In genomic region chr6:33913486-33913885, GRCm38 (mm10) we compare ENCODE assay signal across 17 mouse cellular contexts.
DNase-seq lines count a peak whose midpoint lies in the region; ATAC-seq lines count a peak whose summit lies in the region.
"Had no signal": no experiment of that assay in that cellular context is flagged by ENCODE, and none has a peak within 500 bp of the region (broad histone marks: within the 10 kb centered on the region; RNA-seq: fewer than 3 reads in every experiment).

No protein-coding gene starts in this region.

- no peak overlapping the region for H3K9ac ChIP-seq in heart, embryonic 16.5 days (ENCODE audit: low read length)
- H3K9ac ChIP-seq in heart, embryonic 12.5 days = no peak overlapping the region
- H3K9ac ChIP-seq in hindbrain, embryonic 16.5 days (ENCODE audit: low read depth, low read length) = 0 out of 2 replicates have a peak overlapping the region, but pooled peaks have one; percentile 19
- H3K9ac ChIP-seq: embryonic facial prominence, embryonic 13.5 days had no signal

- H3K4me3 ChIP-seq in heart, embryonic 16.5 days (ENCODE audit: low read length) = no peak overlapping the region
- H3K4me3 ChIP-seq in heart, embryonic 12.5 days = no peak overlapping the region
- no peak overlapping the region for H3K4me3 ChIP-seq in hindbrain, embryonic 16.5 days (ENCODE audit: low read length)
- H3K4me3 ChIP-seq: embryonic facial prominence, embryonic 13.5 days had no signal

- 65% methylated on average over 8 of the region's 8 CpGs for WGBS in heart, embryonic 16.5 days
- WGBS in heart, embryonic 12.5 days = 71% methylated on average over 8 of the region's 8 CpGs
- WGBS in hindbrain, embryonic 16.5 days = 32% methylated on average over 8 of the region's 8 CpGs

- peak overlapping the region; percentile 10; the same call in 1 of the 2 replicates for H3K4me2 ChIP-seq in heart, embryonic 16.5 days (ENCODE audit: low read depth, low read length)
- H3K4me2 ChIP-seq in heart, embryonic 12.5 days = no peak overlapping the region
- H3K4me2 ChIP-seq in hindbrain, embryonic 16.5 days (ENCODE audit: low read length) = no peak overlapping the region
- H3K4me2 ChIP-seq: embryonic facial prominence, embryonic 13.5 days had no signal

- H3K27me3 ChIP-seq in heart, embryonic 16.5 days (ENCODE audit: control insufficient read depth, insufficient read depth, low read length) = no peaks in the 10 kb centered on the region
- no peaks in the 10 kb centered on the region for H3K27me3 ChIP-seq in heart, embryonic 12.5 days (replicated peaks)
- H3K27me3 ChIP-seq in hindbrain, embryonic 16.5 days (replicated peaks; ENCODE audit: control insufficient read depth, insufficient read depth, low read length) = no peaks in the 10 kb centered on the region
- H3K27me3 ChIP-seq: embryonic facial prominence, embryonic 13.5 days had no signal

- H3K4me1 ChIP-seq in heart, embryonic 16.5 days (ENCODE audit: control insufficient read depth, insufficient read depth, low read length) = peaks cover 10% of the 10 kb centered on the region
- peaks cover 17% of the 10 kb centered on the region for H3K4me1 ChIP-seq in heart, embryonic 12.5 days (replicated peaks)
- no peaks in the 10 kb centered on the region for H3K4me1 ChIP-seq in hindbrain, embryonic 16.5 days (ENCODE audit: control insufficient read depth, insufficient read depth, low read depth, low read length)
- H3K4me1 ChIP-seq: embryonic facial prominence, embryonic 13.5 days had no signal

- peak overlapping the region; percentile 57; the same call in 1 of the 2 replicates for H3K27ac ChIP-seq in heart, embryonic 16.5 days (ENCODE audit: low read length)
- no peak overlapping the region; the same call in 1 of the 2 replicates for H3K27ac ChIP-seq in heart, embryonic 12.5 days (ENCODE audit: poor library complexity, severe bottlenecking)
- H3K27ac ChIP-seq in hindbrain, embryonic 16.5 days (ENCODE audit: low read depth, low read length) = no peak overlapping the region
- H3K27ac ChIP-seq: embryonic facial prominence, embryonic 13.5 days had no signal

- peaks cover 5% of the 10 kb centered on the region; the same call in 1 of the 2 replicates for H3K9me3 ChIP-seq in heart, embryonic 16.5 days (replicated peaks; ENCODE audit: control insufficient read depth, low read length)
- H3K9me3 ChIP-seq in heart, embryonic 12.5 days (replicated peaks) = no peaks in the 10 kb centered on the region
- no peaks in the 10 kb centered on the region for H3K9me3 ChIP-seq in hindbrain, embryonic 16.5 days (ENCODE audit: control insufficient read depth, low read length)
- H3K9me3 ChIP-seq: embryonic facial prominence, embryonic 13.5 days had no signal

- no peak for ATAC-seq in heart, embryonic 16.5 days (replicated peaks; ENCODE audit: extremely low read depth, insufficient read depth, low FRiP score)
- ATAC-seq in heart, embryonic 12.5 days (ENCODE audit: insufficient number of reproducible peaks, low FRiP score) = no peak
- ATAC-seq in hindbrain, embryonic 16.5 days = no peak
- ATAC-seq: intestine, postnatal 0 days had no signal

- no peaks in the 10 kb centered on the region for H3K36me3 ChIP-seq in heart, embryonic 16.5 days (ENCODE audit: control insufficient read depth, insufficient read depth)
- H3K36me3 ChIP-seq in heart, embryonic 12.5 days = no peaks in the 10 kb centered on the region
- no peaks in the 10 kb centered on the region for H3K36me3 ChIP-seq in hindbrain, embryonic 16.5 days (ENCODE audit: control insufficient read depth, insufficient read depth, low read length)
- H3K36me3 ChIP-seq: embryonic facial prominence, embryonic 13.5 days had no signal

- peak; percentile 12 for DNase-seq in retina, postnatal 1 day
- DNase-seq in retina, embryonic 14.5 days (ENCODE audit: low spot score) = no peak
- DNase-seq in thymus, postnatal 0 days (ENCODE audit: low spot score) = no peak
- no peak for DNase-seq in frontal cortex, adult 2 months (ENCODE audit: extremely low spot score in 1 of 2, low spot score in 1 of 2)
- no peak for DNase-seq in right cerebral cortex, postnatal 4 days
- DNase-seq: B cell, adult 2 months; cerebellum, adult 9-10 months; heart, postnatal 36 days; left cerebral cortex, postnatal 4 days; lung, adult 18-20 months; lung, postnatal 36 days; thymus, adult 2 months had no signal
